ENCODE assay signal across 8 mouse cellular contexts in genomic region chr17:46496623-46497434, GRCm38 (mm10). TPM values are rescaled to one million over a fixed set of nuclear protein-coding genes. Genes with fewer than 3 reads are reported as not detected.
DNase-seq lines count a peak whose midpoint lies in the region; ATAC-seq and TF ChIP-seq lines count a peak whose summit lies in the region.

TSS of gene Dnph1 (plus strand) at chr17:46496711.

- intact Hi-C loops in gastrocnemius, adult 2 months (cut with DNase I), result no loop called here

- peak within 1 kb of the TSS; percentile 84 for H3K4me2 ChIP-seq in hindbrain, postnatal 0 days (ENCODE audit: low read depth, low read length)

- TF ChIP-seq CTCF in cortical plate, adult 2 months (IDR thresholded peaks at IDR 0.05; ENCODE audit: extremely low read depth, insufficient read depth, low read length), result no peak
- TF ChIP-seq CTCF in gastrocnemius, adult 2 months (IDR thresholded peaks at IDR 0.05), result no peak
- TF ChIP-seq CTCF in hindbrain, postnatal 0 days (IDR thresholded peaks at IDR 0.05; ENCODE audit: low read depth), result 0 out of 2 replicates have a peak, but pooled peaks have one; percentile 6

- peak within 1 kb of the TSS; percentile 32 for H3K4me3 ChIP-seq in cortical plate, adult 2 months (ENCODE audit: insufficient read depth, low read length)
- peak within 1 kb of the TSS; percentile 81 for H3K4me3 ChIP-seq in gastrocnemius, adult 2 months
- H3K4me3 ChIP-seq in hindbrain, postnatal 0 days (ENCODE audit: low read length), result peak within 1 kb of the TSS; percentile 46

- WGBS in hindbrain, postnatal 0 days, result under 1% methylated on average over 44 of the region's 44 CpGs

- no peak within 1 kb of the TSS for H3K27ac ChIP-seq in cortical plate, adult 2 months (ENCODE audit: insufficient read depth, low read length)
- peak within 1 kb of the TSS; percentile 24 for H3K27ac ChIP-seq in gastrocnemius, adult 2 months
- no peak within 1 kb of the TSS for H3K27ac ChIP-seq in hindbrain, postnatal 0 days

- TF ChIP-seq POLR2A in cortical plate, adult 2 months (IDR thresholded peaks at IDR 0.05; ENCODE audit: extremely low read depth, insufficient read depth, low read length), result peak; percentile 61; the same call in 1 of the 2 replicates

- H3K27me3 ChIP-seq in hindbrain, postnatal 0 days (ENCODE audit: insufficient read depth, low read length), result no peaks in the 10 kb centered on the region

- no peaks in the 10 kb centered on the region for H3K36me3 ChIP-seq in hindbrain, postnatal 0 days (ENCODE audit: insufficient read depth, low read length)

- DNase-seq in adrenal gland, adult (ENCODE audit: inconsistent age in 2 of 2, low spot score in 1 of 2), result peak; percentile 86 to 94
- peak; percentile 86 for DNase-seq in gastrocnemius, adult 2 months
- DNase-seq in hindbrain, postnatal 0 days (ENCODE audit: low spot score), result peak; percentile 94
- peak; percentile 74 to 84 for DNase-seq in left cerebral cortex, adult 18-20 months (ENCODE audit: low spot score in 2 of 2)
- DNase-seq in lung, postnatal 4 days, result peak; percentile 76 to 80
- DNase-seq in right cerebral cortex, adult 18-20 months, result peak; percentile 89
- peak; percentile 69 for DNase-seq in urinary bladder, postnatal 25 days (ENCODE audit: low spot score)

- peak; percentile 95 for ATAC-seq in hindbrain, postnatal 0 days

- H3K9me3 ChIP-seq in hindbrain, postnatal 0 days (ENCODE audit: low read length), result no peaks in the 10 kb centered on the region

- H3K4me1 ChIP-seq in cortical plate, adult 2 months (ENCODE audit: control insufficient read depth, insufficient read depth, low read length), result no peaks in the 10 kb centered on the region
- H3K4me1 ChIP-seq in hindbrain, postnatal 0 days (ENCODE audit: insufficient read depth, low read length), result no peaks in the 10 kb centered on the region

- peak within 1 kb of the TSS; percentile 49 for H3K9ac ChIP-seq in hindbrain, postnatal 0 days (replicated peaks; ENCODE audit: low read length)

RNA-seq across cellular contexts. Expression of gene Dnph1, which starts in this region (rescaled TPM):
- 5.9 and 6.5 TPM in 2 replicates for polyA plus RNA-seq in cortical plate, adult 2 months (2012; rRNA removed)
- 1 to 10 TPM; 5.2 to 5.7 TPM for total RNA-seq in gastrocnemius, adult 2 months (2021)
- 8.9 and 9.9 TPM in 2 replicates for total RNA-seq in hindbrain, postnatal 0 days (2014; rRNA removed)
- polyA plus RNA-seq in hindbrain, postnatal 0 days (2015; fragmentation: Nextera tagmentation; extraction: Ambion mirVana), result 19.2 and 23.4 TPM in 2 replicates
- 1 to 10 TPM; 2.8 TPM for total RNA-seq in left cerebral cortex, adult 18-20 months (2021)
